Mouse (Mus musculus) liver, embryonic 13.5 days (tissue): ENCODE measurements around the gene Pou6f1. TPM values are rescaled to one million over a fixed set of nuclear protein-coding genes. Genes with fewer than 3 reads are reported as not detected.
"Not testable (repeated sequence)": the region's sequence is repeated elsewhere in the genome, so short reads cannot be mapped to it uniquely, and the experiment has no call there.

Experiments used
- ATAC-seq: fragments of 200-750 bp; cut with Nextera tagmentation; 2 replicates; pipeline ENCODE4 v1.8.0; 2017; ENCODE audit warnings: low read depth, mild to moderate bottlenecking, moderate number of reproducible peaks, moderate library complexity
- DNase-seq: peaks from one replicate; pipeline ENCODE4 v3.0.0; 2022
- H3K27ac ChIP-seq: fragments of 300-500 bp; sonication (generic); 2 replicates; pipeline ENCODE4 v1.5.1; 2015; ENCODE audit warnings: moderate library complexity, mild to moderate bottlenecking, inconsistent platforms
- H3K27me3 ChIP-seq: fragments of 300-500 bp; sonication (generic); 2 replicates; pipeline ENCODE4 v1.6.1; 2015; ENCODE audit warnings: mild to moderate bottlenecking, inconsistent platforms
- H3K36me3 ChIP-seq: fragments of 300-500 bp; sonication (generic); 2 replicates; pipeline ENCODE4 v1.6.1; 2015; ENCODE audit warnings: mild to moderate bottlenecking, inconsistent platforms
- H3K4me1 ChIP-seq: fragments of 300-500 bp; sonication (generic); replicated peaks from 2 replicates; pipeline ENCODE4 v1.6.1; 2015; ENCODE audit warnings: inconsistent platforms
- H3K4me2 ChIP-seq: fragments of 300-500 bp; sonication (generic); 2 replicates; pipeline ENCODE4 v1.6.1; 2015; ENCODE audit warnings: inconsistent platforms, mild to moderate bottlenecking, moderate library complexity
- H3K4me3 ChIP-seq: fragments of 300-500 bp; sonication (generic); replicated peaks from 2 replicates; pipeline ENCODE4 v1.5.1; 2015; ENCODE audit warnings: mild to moderate bottlenecking, inconsistent platforms
- H3K9ac ChIP-seq: fragments of 300-500 bp; sonication (generic); 2 replicates; pipeline ENCODE4 v1.6.1; 2015; ENCODE audit warnings: mild to moderate bottlenecking, inconsistent platforms
- H3K9me3 ChIP-seq: fragments of 300-500 bp; sonication (generic); replicated peaks from 2 replicates; pipeline ENCODE4 v1.6.1; 2016; ENCODE audit warnings: inconsistent platforms
- WGBS: fragments of 180-500 bp; shearing (Covaris S2); methylation state at CpG from one replicate; pipeline ENCODE4 v1.1.7; 2015; ENCODE audit not compliant: insufficient replicate concordance; 5-methylcytosine and 5-hydroxymethylcytosine counted together
- microRNA-seq: library from miRNA; unstranded; fragments of <30 nt; microRNA quantifications from one replicate; pipeline ENCODE4, GENCODE M21; 2016
- polyA plus RNA-seq: library from polyadenylated mRNA; unstranded; fragments of >200 nt; fragmentation: Nextera tagmentation; extraction: Ambion mirVana; gene quantifications from 2 replicates; pipeline ENCODE4 v1.2.1, GENCODE M21; 2015

Pou6f1 gene
- polyA plus RNA-seq, 1 experiment from 2014 or later = 0.23 TPM

- not testable (repeated sequence) for H3K4me2 ChIP-seq, H3K27me3 ChIP-seq, H3K9ac ChIP-seq, ATAC-seq, H3K9me3 ChIP-seq, H3K4me3 ChIP-seq, H3K27ac ChIP-seq, DNase-seq, H3K36me3 ChIP-seq, H3K4me1 ChIP-seq
- WGBS = 81% methylated on average over 28 of the region's 28 CpGs
These were observed 56.7 kb downstream of the Pou6f1 start for GRCm38 (mm10) chr15:100542876-100543650.

- Histone ChIP-seq H3K9me3 (no peaks in the 10 kb centered on the region), H3K9ac (no peak overlapping the region), H3K4me1 (no peaks in the 10 kb centered on the region), H3K4me3 (no peak overlapping the region), H3K36me3 (peaks cover 2% of the 10 kb centered on the region; the same call in 1 of the 2 replicates), H3K27me3 (no peaks in the 10 kb centered on the region), H3K27ac (no peak overlapping the region), H3K4me2 (no peak overlapping the region)
- WGBS = 70% methylated on average over 4 of the region's 4 CpGs
- ATAC-seq (no peak), DNase-seq (no peak)
These were observed 58.4 kb downstream of the Pou6f1 start for GRCm38 (mm10) chr15:100541426-100541825.

GRCm38 (mm10) chr15:100541001-100541400 is 58.8 kb downstream of the Pou6f1 start:
- H3K27me3 ChIP-seq, H3K9me3 ChIP-seq, DNase-seq, H3K4me1 ChIP-seq, H3K9ac ChIP-seq, ATAC-seq, H3K36me3 ChIP-seq, H3K27ac ChIP-seq, H3K4me3 ChIP-seq, H3K4me2 ChIP-seq: not testable (repeated sequence)
- WGBS = 59% methylated on average over 1 of the region's 1 CpGs

- Histone ChIP-seq H3K36me3 (peaks cover 2% of the 10 kb centered on the region; the same call in 1 of the 2 replicates), H3K4me3 (no peak overlapping the region), H3K9me3 (no peaks in the 10 kb centered on the region), H3K27me3 (no peaks in the 10 kb centered on the region), H3K9ac (no peak overlapping the region), H3K4me1 (no peaks in the 10 kb centered on the region), H3K27ac (no peak overlapping the region), H3K4me2 (no peak overlapping the region)
- ATAC-seq (no peak), DNase-seq (no peak)
- WGBS = 73% methylated on average over 9 of the region's 9 CpGs
These were observed 60.4 kb downstream of the Pou6f1 start for GRCm38 (mm10) chr15:100539411-100539810.

GRCm38 (mm10) chr15:100537913-100538312 is 61.9 kb downstream of the Pou6f1 start:
- Histone ChIP-seq H3K27ac (no peak overlapping the region), H3K9me3 (no peaks in the 10 kb centered on the region), H3K27me3 (no peaks in the 10 kb centered on the region), H3K4me3 (no peak overlapping the region), H3K4me2 (no peak overlapping the region), H3K36me3 (no peaks in the 10 kb centered on the region), H3K9ac (no peak overlapping the region), H3K4me1 (no peaks in the 10 kb centered on the region)
- DNase-seq (no peak), ATAC-seq (no peak)
- WGBS = 70% methylated on average over 6 of the region's 6 CpGs

- H3K9me3 ChIP-seq = no peaks in the 10 kb centered on the region
- no peak overlapping the region for H3K27ac ChIP-seq
- H3K9ac ChIP-seq = no peak overlapping the region
- DNase-seq = no peak
- no peaks in the 10 kb centered on the region for H3K4me1 ChIP-seq
- no peak for ATAC-seq
- H3K27me3 ChIP-seq = no peaks in the 10 kb centered on the region
- no peak overlapping the region for H3K4me3 ChIP-seq
- no peak overlapping the region for H3K4me2 ChIP-seq
- 39% methylated on average over 5 of the region's 5 CpGs for WGBS
- H3K36me3 ChIP-seq = peaks cover 4% of the 10 kb centered on the region; the same call in 1 of the 2 replicates
These were observed 71.9 kb downstream of the Pou6f1 start for GRCm38 (mm10) chr15:100527900-100528299.

- no peaks in the 10 kb centered on the region for H3K9me3 ChIP-seq
- H3K36me3 ChIP-seq = peaks cover 10% of the 10 kb centered on the region
- no peaks in the 10 kb centered on the region for H3K4me1 ChIP-seq
- ATAC-seq (no peak), DNase-seq (no peak)
- 83% methylated on average over 14 of the region's 14 CpGs for WGBS
- H3K4me2 ChIP-seq = no peak overlapping the region
- no peak overlapping the region for H3K27ac ChIP-seq
- H3K9ac ChIP-seq = no peak overlapping the region
- H3K4me3 ChIP-seq = no peak overlapping the region
- no peaks in the 10 kb centered on the region for H3K27me3 ChIP-seq
These were observed 74.4 kb downstream of the Pou6f1 start for GRCm38 (mm10) chr15:100525405-100525804.

Small RNA genes within 50 kb of the gene (microRNA-seq; reads per million reads assigned to microRNA genes)
- gene Mir6961 = not detected

Other genes starting within 250 kb of the Pou6f1 start
- not detected in 2 replicates for gene Methig1, start 246.8 kb downstream of the Pou6f1 start, polyA plus RNA-seq
- gene Mettl7a2, start 246.8 kb downstream of the Pou6f1 start, polyA plus RNA-seq = not detected in 2 replicates
- gene Higd1c, start 235.4 kb downstream of the Pou6f1 start, polyA plus RNA-seq = not detected in 2 replicates
- not detected in 2 replicates for gene Gm5475, start 177.8 kb downstream of the Pou6f1 start, polyA plus RNA-seq
- 46.8 and 57.1 TPM in 2 replicates for gene Slc11a2, start 174.9 kb downstream of the Pou6f1 start, polyA plus RNA-seq
- gene Letmd1, start 131.0 kb downstream of the Pou6f1 start, polyA plus RNA-seq = 14.4 and 15.0 TPM in 2 replicates
- gene Csrnp2, start 104.5 kb downstream of the Pou6f1 start, polyA plus RNA-seq = 1.1 and 1.3 TPM in 2 replicates
- gene Tfcp2, start 48.0 kb downstream of the Pou6f1 start, polyA plus RNA-seq = 4.4 and 4.6 TPM in 2 replicates
- gene Dazap2, start 15.4 kb upstream of the Pou6f1 start, polyA plus RNA-seq = 141 and 173 TPM in 2 replicates
- 7.7 and 7.9 TPM in 2 replicates for gene Smagp, start 37.0 kb upstream of the Pou6f1 start, polyA plus RNA-seq
- gene Bin2, start 69.6 kb upstream of the Pou6f1 start, polyA plus RNA-seq = 19.7 and 25.7 TPM in 2 replicates
- 8.2 and 11.8 TPM in 2 replicates for gene Cela1, start 87.9 kb upstream of the Pou6f1 start, polyA plus RNA-seq
- 1.1 and 1.3 TPM in 2 replicates for gene Galnt6, start 129.4 kb upstream of the Pou6f1 start, polyA plus RNA-seq
- 0.34 and 0.51 TPM in 2 replicates for gene Slc4a8, start 161.8 kb upstream of the Pou6f1 start, polyA plus RNA-seq